Mouse (Mus musculus): ENCODE measurements around the gene Atf6b. TPM values are rescaled to one million over a fixed set of nuclear protein-coding genes. Genes with fewer than 3 reads are reported as not detected.

The Atf6b gene
- polyA plus RNA-seq, 1 experiment from 2014 or later: 84.7 TPM

DNA sequence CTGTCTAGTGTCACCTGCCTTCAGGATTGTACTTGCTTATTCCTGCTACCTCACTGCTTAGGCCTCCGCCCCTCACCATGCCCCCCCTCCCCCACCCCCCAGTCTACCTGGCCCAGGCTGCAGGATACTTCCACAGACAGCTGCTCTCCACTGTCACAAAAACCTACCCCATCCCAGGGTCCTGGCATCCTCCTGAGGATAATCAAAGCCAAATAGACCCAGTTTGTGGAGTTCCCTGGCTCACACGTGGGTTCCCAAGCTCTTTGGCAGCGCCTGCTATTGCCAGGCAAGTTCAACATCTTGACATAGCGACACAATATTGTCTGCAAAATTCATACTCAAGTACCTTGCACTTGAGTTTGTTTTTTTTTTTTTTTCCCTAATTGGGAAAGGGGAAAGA lies 33.7 kb downstream of the Atf6b start:
- H3K27ac ChIP-seq: no peak overlapping the region
- DNase-seq (ENCODE audit: low spot score) (no peak), ATAC-seq (ENCODE audit: low FRiP score) (no peak)
- no peaks in the 10 kb centered on the region for H3K9me3 ChIP-seq (ENCODE audit: control insufficient read depth, low read length)
- no peak overlapping the region for H3K4me3 ChIP-seq (replicated peaks; ENCODE audit: low read length)
- no peak overlapping the region for H3K4me2 ChIP-seq (replicated peaks)
- H3K27me3 ChIP-seq (ENCODE audit: control insufficient read depth, insufficient read depth, low read length): no peaks in the 10 kb centered on the region; the same call in 1 of the 2 replicates
- no peaks in the 10 kb centered on the region for H3K36me3 ChIP-seq (replicated peaks; ENCODE audit: control insufficient read depth, insufficient read depth)
- no peaks in the 10 kb centered on the region for H3K4me1 ChIP-seq (replicated peaks; ENCODE audit: control insufficient read depth, insufficient read depth, low read length)
- WGBS: 85% methylated on average over 4 of the region's 4 CpGs
- no peak overlapping the region for H3K9ac ChIP-seq

DNA sequence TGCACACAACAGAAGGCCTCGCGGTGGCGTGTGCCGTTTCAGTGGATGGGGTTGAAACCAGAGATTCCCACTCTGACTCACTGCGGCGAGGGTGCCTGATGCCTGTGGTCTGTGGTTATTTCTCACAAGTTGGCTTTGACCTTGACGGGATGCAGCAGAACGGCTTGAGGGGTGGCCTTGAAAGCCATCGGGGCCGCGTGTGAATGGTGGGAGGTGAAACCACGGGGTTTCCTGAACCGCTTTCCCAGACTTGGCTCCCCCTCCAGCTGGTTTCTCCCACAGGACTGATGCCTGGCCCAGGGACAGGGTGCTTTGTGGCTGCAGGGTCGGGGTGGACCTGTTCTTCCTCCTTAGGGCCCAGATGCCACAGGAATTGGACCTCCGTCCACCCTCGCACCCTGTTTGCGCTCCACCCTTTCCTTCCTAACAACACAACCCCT lies 34.2 kb downstream of the Atf6b start:
- no peak for DNase-seq (ENCODE audit: low spot score)
- no peaks in the 10 kb centered on the region for H3K9me3 ChIP-seq (ENCODE audit: control insufficient read depth, low read length)
- no peaks in the 10 kb centered on the region for H3K36me3 ChIP-seq (replicated peaks; ENCODE audit: control insufficient read depth, insufficient read depth)
- no peaks in the 10 kb centered on the region for H3K4me1 ChIP-seq (replicated peaks; ENCODE audit: control insufficient read depth, insufficient read depth, low read length)
- H3K9ac ChIP-seq: no peak overlapping the region
- H3K27me3 ChIP-seq (ENCODE audit: control insufficient read depth, insufficient read depth, low read length): no peaks in the 10 kb centered on the region; the same call in 1 of the 2 replicates
- H3K27ac ChIP-seq: no peak overlapping the region
- no peak overlapping the region for H3K4me2 ChIP-seq (replicated peaks)
- no peak for ATAC-seq (ENCODE audit: low FRiP score)
- H3K4me3 ChIP-seq (replicated peaks; ENCODE audit: low read length): no peak overlapping the region
- WGBS: 85% methylated on average over 17 of the region's 17 CpGs

DNA sequence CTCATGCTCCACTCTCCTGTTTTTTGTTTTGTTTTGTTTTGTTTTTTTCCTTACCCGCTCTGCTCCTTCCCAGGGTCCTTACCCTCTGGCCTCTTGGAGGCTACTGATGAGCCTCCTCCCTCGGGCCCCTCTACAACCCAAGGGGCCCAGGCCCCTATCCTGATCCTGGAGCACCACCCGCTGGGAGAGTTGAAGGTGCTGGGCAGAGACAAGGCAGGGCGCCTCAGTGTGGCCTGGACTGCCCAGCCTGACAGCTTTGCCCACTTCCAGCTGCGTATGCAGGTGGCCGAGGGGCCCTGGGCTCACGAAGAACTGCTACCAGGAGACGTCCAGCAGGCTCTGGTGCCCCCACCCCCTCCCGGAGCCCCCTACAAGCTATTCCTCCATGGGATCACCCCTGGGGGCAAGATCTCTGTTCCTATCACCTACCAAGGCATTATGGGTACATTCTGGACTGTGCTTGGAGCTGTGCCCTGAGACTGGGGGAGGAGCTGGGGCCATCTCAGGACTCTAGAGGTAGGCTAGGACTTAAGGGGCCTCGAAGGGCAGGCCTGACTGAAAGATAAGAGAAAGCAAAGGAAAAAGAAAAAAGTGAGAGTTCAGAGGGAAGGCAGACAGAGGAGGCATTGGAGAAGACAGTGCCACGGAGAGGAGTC lies 35.1 kb downstream of the Atf6b start:
- Histone ChIP-seq H3K9ac (no peak overlapping the region), H3K36me3 (replicated peaks; ENCODE audit: control insufficient read depth, insufficient read depth) (no peaks in the 10 kb centered on the region), H3K4me3 (replicated peaks; ENCODE audit: low read length) (no peak overlapping the region), H3K27me3 (ENCODE audit: control insufficient read depth, insufficient read depth, low read length) (no peaks in the 10 kb centered on the region; the same call in 1 of the 2 replicates), H3K27ac (no peak overlapping the region), H3K4me2 (replicated peaks) (no peak overlapping the region), H3K4me1 (replicated peaks; ENCODE audit: control insufficient read depth, insufficient read depth, low read length) (no peaks in the 10 kb centered on the region), H3K9me3 (ENCODE audit: control insufficient read depth, low read length) (no peaks in the 10 kb centered on the region)
- DNase-seq (ENCODE audit: low spot score): no peak
- no peak for ATAC-seq (ENCODE audit: low FRiP score)
- 72% methylated on average over 11 of the region's 11 CpGs for WGBS

GRCm38 (mm10) chr17:34683179-34683578 lies 36.2 kb downstream of the Atf6b start:
- H3K4me1 ChIP-seq (replicated peaks; ENCODE audit: control insufficient read depth, insufficient read depth, low read length): no peaks in the 10 kb centered on the region
- H3K27ac ChIP-seq: no peak overlapping the region
- ATAC-seq (ENCODE audit: low FRiP score) (no peak), DNase-seq (ENCODE audit: low spot score) (no peak)
- no peak overlapping the region for H3K9ac ChIP-seq
- H3K36me3 ChIP-seq (replicated peaks; ENCODE audit: control insufficient read depth, insufficient read depth): no peaks in the 10 kb centered on the region
- no peaks in the 10 kb centered on the region for H3K9me3 ChIP-seq (ENCODE audit: control insufficient read depth, low read length)
- no peaks in the 10 kb centered on the region; the same call in 1 of the 2 replicates for H3K27me3 ChIP-seq (ENCODE audit: control insufficient read depth, insufficient read depth, low read length)
- no peak overlapping the region for H3K4me2 ChIP-seq (replicated peaks)
- 75% methylated on average over 8 of the region's 8 CpGs for WGBS
- no peak overlapping the region for H3K4me3 ChIP-seq (replicated peaks; ENCODE audit: low read length)

DNA sequence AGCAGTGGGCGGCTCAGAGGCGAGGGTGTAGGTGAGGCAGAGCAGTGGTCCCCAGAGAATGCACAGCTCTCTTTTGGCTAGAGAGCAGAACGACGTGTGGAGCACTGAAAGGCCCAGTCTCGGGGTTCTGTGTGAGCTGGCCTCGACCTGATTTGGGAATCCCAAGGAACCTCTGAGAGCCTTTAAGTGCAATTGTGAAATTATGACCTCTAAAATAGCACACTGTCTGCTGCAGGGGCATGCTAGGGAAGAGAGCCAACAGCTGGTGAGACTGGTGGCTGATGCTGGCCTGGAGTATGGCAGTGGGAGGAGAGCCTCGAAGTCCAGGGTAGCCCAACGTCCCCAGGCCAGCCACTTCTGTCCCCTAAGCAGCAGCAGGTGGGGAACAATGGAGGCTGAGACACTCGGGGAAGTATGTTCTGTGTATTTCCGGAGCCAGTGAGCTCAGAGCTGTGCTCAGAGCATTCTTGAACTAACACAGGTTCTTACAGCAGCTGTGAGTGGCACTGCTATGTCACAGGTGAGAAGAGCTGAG lies 36.8 kb downstream of the Atf6b start:
- Histone ChIP-seq H3K4me2 (replicated peaks) (no peak overlapping the region), H3K27ac (no peak overlapping the region), H3K4me1 (replicated peaks; ENCODE audit: control insufficient read depth, insufficient read depth, low read length) (no peaks in the 10 kb centered on the region), H3K27me3 (ENCODE audit: control insufficient read depth, insufficient read depth, low read length) (no peaks in the 10 kb centered on the region; the same call in 1 of the 2 replicates), H3K4me3 (replicated peaks; ENCODE audit: low read length) (no peak overlapping the region), H3K36me3 (replicated peaks; ENCODE audit: control insufficient read depth, insufficient read depth) (no peaks in the 10 kb centered on the region), H3K9ac (no peak overlapping the region), H3K9me3 (ENCODE audit: control insufficient read depth, low read length) (no peaks in the 10 kb centered on the region)
- WGBS: 70% methylated on average over 10 of the region's 10 CpGs
- DNase-seq (ENCODE audit: low spot score): no peak
- no peak for ATAC-seq (ENCODE audit: low FRiP score)

- Histone ChIP-seq H3K4me1 (replicated peaks; ENCODE audit: control insufficient read depth, insufficient read depth, low read length) (no peaks in the 10 kb centered on the region), H3K27me3 (ENCODE audit: control insufficient read depth, insufficient read depth, low read length) (no peaks in the 10 kb centered on the region), H3K36me3 (replicated peaks; ENCODE audit: control insufficient read depth, insufficient read depth) (no peaks in the 10 kb centered on the region), H3K9ac (no peak overlapping the region), H3K9me3 (ENCODE audit: control insufficient read depth, low read length) (no peaks in the 10 kb centered on the region), H3K27ac (no peak overlapping the region), H3K4me2 (replicated peaks) (no peak overlapping the region), H3K4me3 (replicated peaks; ENCODE audit: low read length) (no peak overlapping the region)
- ATAC-seq (ENCODE audit: low FRiP score): peak; percentile 37; the same call in 1 of the 2 replicates
- DNase-seq (ENCODE audit: low spot score): no peak
- WGBS: 72% methylated on average over 9 of the region's 9 CpGs
Measured at GRCm38 (mm10) chr17:34684253-34684893, 37.4 kb downstream of the Atf6b start.

DNA sequence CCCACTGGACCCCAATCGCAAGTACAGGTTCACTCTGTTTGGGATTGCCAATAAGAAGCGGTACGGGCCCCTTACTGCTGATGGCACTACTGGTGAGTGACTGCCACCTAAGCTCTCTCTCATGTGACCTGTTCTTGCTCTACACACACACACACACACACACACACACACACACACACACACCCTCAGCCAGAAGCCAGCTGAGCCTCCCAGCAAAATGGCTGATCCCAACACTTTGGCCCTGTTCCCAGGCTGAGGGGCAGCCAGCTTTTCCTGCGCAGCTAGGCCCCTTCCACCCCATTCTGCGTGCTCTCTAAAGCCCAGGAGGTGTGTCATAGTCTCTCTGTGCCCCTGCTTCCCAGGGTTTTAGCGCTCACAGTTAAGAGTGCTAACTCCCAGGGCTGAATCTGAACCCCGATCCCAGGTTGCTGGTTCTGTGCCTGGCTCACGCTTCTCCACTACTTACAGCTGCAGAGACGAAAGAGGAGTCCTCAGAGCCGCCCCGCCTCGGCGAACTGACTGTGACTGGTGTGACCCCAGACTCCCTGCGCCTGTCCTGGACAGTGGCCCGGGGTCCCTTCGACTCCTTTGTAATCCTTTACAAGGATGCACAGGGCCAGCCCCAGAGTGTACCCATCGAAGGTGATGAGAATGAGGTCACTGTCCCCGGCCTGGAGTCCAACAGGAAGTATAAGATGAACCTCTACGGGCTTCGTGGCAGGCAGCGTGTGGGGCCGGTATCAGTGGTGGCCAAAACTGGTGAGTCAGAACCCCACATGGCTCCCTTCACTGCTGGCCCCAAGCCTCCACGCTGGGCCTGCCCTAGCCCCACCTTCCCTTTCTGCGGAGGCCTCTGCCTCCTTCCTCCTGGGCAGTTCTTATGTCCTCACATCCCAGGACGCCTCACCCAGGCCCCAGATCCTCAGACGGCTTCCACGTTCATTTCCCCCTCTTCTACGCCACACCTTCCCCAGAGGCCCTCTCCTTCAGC lies 38.5 kb downstream of the Atf6b start:
- Histone ChIP-seq H3K9me3 (ENCODE audit: control insufficient read depth, low read length) (no peaks in the 10 kb centered on the region), H3K27me3 (ENCODE audit: control insufficient read depth, insufficient read depth, low read length) (no peaks in the 10 kb centered on the region), H3K4me2 (replicated peaks) (no peak overlapping the region), H3K4me3 (replicated peaks; ENCODE audit: low read length) (no peak overlapping the region), H3K36me3 (replicated peaks; ENCODE audit: control insufficient read depth, insufficient read depth) (no peaks in the 10 kb centered on the region), H3K9ac (no peak overlapping the region), H3K4me1 (replicated peaks; ENCODE audit: control insufficient read depth, insufficient read depth, low read length) (no peaks in the 10 kb centered on the region), H3K27ac (no peak overlapping the region)
- DNase-seq (ENCODE audit: low spot score) (peak; percentile 70), ATAC-seq (ENCODE audit: low FRiP score) (0 out of 2 replicates have a peak, but pooled peaks have one; percentile 21)
- 79% methylated on average over 28 of the region's 28 CpGs for WGBS

- 95% methylated on average over 7 of the region's 7 CpGs for WGBS
Measured at GRCm38 (mm10) chr17:34688889-34689288, 41.9 kb downstream of the Atf6b start.

GRCm38 (mm10) chr17:34690458-34690857 lies 43.5 kb downstream of the Atf6b start:
- Histone ChIP-seq H3K27ac (no peak overlapping the region), H3K4me1 (replicated peaks; ENCODE audit: control insufficient read depth, insufficient read depth, low read length) (no peaks in the 10 kb centered on the region), H3K4me2 (replicated peaks) (no peak overlapping the region), H3K4me3 (replicated peaks; ENCODE audit: low read length) (no peak overlapping the region), H3K9ac (no peak overlapping the region), H3K27me3 (ENCODE audit: control insufficient read depth, insufficient read depth, low read length) (no peaks in the 10 kb centered on the region), H3K36me3 (replicated peaks; ENCODE audit: control insufficient read depth, insufficient read depth) (no peaks in the 10 kb centered on the region), H3K9me3 (ENCODE audit: control insufficient read depth, low read length) (no peaks in the 10 kb centered on the region)
- DNase-seq (ENCODE audit: low spot score) (no peak), ATAC-seq (ENCODE audit: low FRiP score) (no peak)
- 77% methylated on average over 4 of the region's 4 CpGs for WGBS

More at GRCm38 (mm10) chr17:34688889-34689288, 41.9 kb downstream of the Atf6b start:
- Histone ChIP-seq H3K4me2 (replicated peaks) (no peak overlapping the region), H3K4me3 (replicated peaks; ENCODE audit: low read length) (no peak overlapping the region), H3K36me3 (replicated peaks; ENCODE audit: control insufficient read depth, insufficient read depth) (no peaks in the 10 kb centered on the region), H3K27ac (no peak overlapping the region), H3K4me1 (replicated peaks; ENCODE audit: control insufficient read depth, insufficient read depth, low read length) (no peaks in the 10 kb centered on the region), H3K27me3 (ENCODE audit: control insufficient read depth, insufficient read depth, low read length) (no peaks in the 10 kb centered on the region), H3K9ac (no peak overlapping the region), H3K9me3 (ENCODE audit: control insufficient read depth, low read length) (no peaks in the 10 kb centered on the region)
- DNase-seq (ENCODE audit: low spot score) (no peak), ATAC-seq (ENCODE audit: low FRiP score) (no peak)
